Mouse (Mus musculus): Measurements from ENCODE around the gene Sav1.

GRCm38 (mm10) chr12:69973666-69974065 lies 13.1 kb downstream of the Sav1 start:
- TF ChIP-seq SRF (IDR thresholded peaks at IDR 0.05; ENCODE audit: control insufficient read depth, insufficient read length, low read depth) (no peak), POLR2A (IDR thresholded peaks at IDR 0.05; ENCODE audit: insufficient read length, low read depth) (no peak), USF1 (IDR thresholded peaks at IDR 0.05; ENCODE audit: low read depth) (no peak), POLR2AphosphoS2 (IDR thresholded peaks at IDR 0.05; ENCODE audit: insufficient read length, low read depth) (no peak), MYOG (IDR thresholded peaks at IDR 0.05; ENCODE audit: control insufficient read depth in 1 of 3, insufficient read depth in 1 of 3, insufficient read length in 2 of 3, low read depth in 2 of 3) (no peak), TCF12 (IDR thresholded peaks at IDR 0.05; ENCODE audit: insufficient read depth, poor library complexity, severe bottlenecking) (no peak), E2F4 (IDR thresholded peaks at IDR 0.05; ENCODE audit: insufficient read depth) (no peak), MYOD1 (IDR thresholded peaks at IDR 0.05; ENCODE audit: control insufficient read depth in 1 of 3, insufficient read length in 2 of 3, low read depth in 2 of 3) (no peak)

Measured in myocyte (in vitro differentiated cells).